17 mouse cellular contexts compared by ENCODE assay signal in the genomic region with DNA sequence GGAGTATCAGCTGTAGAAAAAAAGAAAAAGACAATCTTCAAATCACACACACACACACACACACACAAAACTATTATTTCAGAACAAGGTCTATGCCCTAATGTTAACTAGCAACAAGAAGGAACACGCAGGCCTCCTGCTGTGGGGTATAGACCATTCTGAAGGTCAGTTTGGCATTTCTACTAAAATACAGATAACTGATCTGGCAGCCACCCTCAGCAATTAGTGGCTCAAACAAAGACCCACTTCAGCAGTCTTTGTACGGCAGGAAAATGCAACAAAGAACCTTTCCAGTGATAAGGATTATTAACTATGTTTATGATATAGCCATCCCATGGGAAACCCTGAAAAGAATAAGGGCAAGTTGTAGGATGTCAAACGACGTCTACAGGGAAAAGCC.
"Had no signal": no experiment of that assay in that cellular context is flagged by ENCODE, and none has a peak within 500 bp of the region (broad histone marks: within the 10 kb centered on the region; RNA-seq: fewer than 3 reads in every experiment).

No protein-coding gene starts in this region.

- H3K9me3 ChIP-seq: neural tube, embryonic 12.5 days; neural tube, embryonic 13.5 days; neural tube, embryonic 15.5 days; stomach, embryonic 15.5 days had no signal

- H3K9ac ChIP-seq: neural tube, embryonic 12.5 days; neural tube, embryonic 13.5 days; neural tube, embryonic 15.5 days; stomach, embryonic 15.5 days had no signal

- H3K4me3 ChIP-seq: neural tube, embryonic 12.5 days; neural tube, embryonic 13.5 days; neural tube, embryonic 15.5 days; stomach, embryonic 15.5 days had no signal

- H3K4me1 ChIP-seq: neural tube, embryonic 12.5 days; neural tube, embryonic 13.5 days; stomach, embryonic 15.5 days had no signal

- DNase-seq: retina, postnatal 1 day; right cerebral cortex, adult 18-20 months; right cerebral cortex, postnatal 14 days; right cerebral cortex, postnatal 25 days; right cerebral cortex, postnatal 4 days; spleen, adult 18-20 months; thymus, adult 18-20 months; thymus, adult 2 months; thymus, postnatal 14 days; thymus, postnatal 25 days; thymus, postnatal 36 days; thymus, postnatal 4 days had no signal

- H3K27ac ChIP-seq: neural tube, embryonic 12.5 days; neural tube, embryonic 13.5 days; neural tube, embryonic 15.5 days; stomach, embryonic 15.5 days; stomach, postnatal 0 days had no signal

- H3K4me2 ChIP-seq: neural tube, embryonic 12.5 days; neural tube, embryonic 13.5 days; neural tube, embryonic 15.5 days; stomach, embryonic 15.5 days had no signal

- H3K27me3 ChIP-seq: neural tube, embryonic 12.5 days; neural tube, embryonic 13.5 days; neural tube, embryonic 15.5 days; stomach, embryonic 15.5 days had no signal
